Mouse (Mus musculus) heart, adult 2 months (tissue): ENCODE results near the gene Odf4. TPM values are rescaled to one million over a fixed set of nuclear protein-coding genes. Genes with fewer than 3 reads are reported as not detected.

Experiments
- DNase-seq, 2 experiments: peaks; one replicate each; pipeline ENCODE4 v3.0.0; 2021
- H3K27ac ChIP-seq: fragments of 200-600 bp; 2 replicates; pipeline ENCODE4 v1.8.1; 2022
- H3K27me3 ChIP-seq: fragments of 200-500 bp; 2 replicates; pipeline ENCODE4 v1.6.1; 2012; ENCODE audit warnings: mild to moderate bottlenecking, low read length, inconsistent platforms, mixed read lengths; ENCODE audit not compliant: control insufficient read depth, insufficient read depth
- H3K36me3 ChIP-seq: fragments of 200-500 bp; 2 replicates; pipeline ENCODE4 v1.6.1; 2012; ENCODE audit warnings: low read length, inconsistent platforms; ENCODE audit not compliant: control insufficient read depth, insufficient read depth
- H3K4me1 ChIP-seq: fragments of 200-500 bp; 2 replicates; pipeline ENCODE4 v1.6.1; 2011; ENCODE audit warnings: low read length; ENCODE audit not compliant: control insufficient read depth, insufficient read depth
- H3K4me3 ChIP-seq: fragments of 200-600 bp; 2 replicates; pipeline ENCODE4 v1.8.1; 2022
- H3K79me2 ChIP-seq: fragments of 200-500 bp; replicated peaks from 2 replicates; pipeline ENCODE4 v1.6.1; 2012; ENCODE audit warnings: mild to moderate bottlenecking, inconsistent platforms, low read length, moderate library complexity, mixed read lengths; ENCODE audit not compliant: control insufficient read depth, insufficient read depth
- H3K9ac ChIP-seq: fragments of 200-500 bp; 2 replicates; pipeline ENCODE4 v1.6.1; 2012; ENCODE audit warnings: low read depth, mild to moderate bottlenecking, control low read depth, inconsistent platforms, low read length, mixed read lengths
- CTCF ChIP-seq: fragments of 200-600 bp; IDR thresholded peaks from 2 replicates; pipeline ENCODE4 v1.8.1; 2022; ENCODE audit warnings: antibody characterized with exemption, mild to moderate bottlenecking, moderate library complexity
- EP300 ChIP-seq: fragments of 200-500 bp; IDR thresholded peaks from 2 replicates; pipeline ENCODE4 v1.6.1; 2011; ENCODE audit warnings: low read depth, low read length, control low read depth; ENCODE audit not compliant: insufficient read depth
- POLR2A ChIP-seq: fragments of 200-500 bp; IDR thresholded peaks from 2 replicates; pipeline ENCODE4 v1.6.1; 2011; ENCODE audit warnings: mild to moderate bottlenecking, low read depth, low read length, control low read depth; ENCODE audit not compliant: insufficient read depth
- WGBS: fragments of 180-500 bp; shearing (Covaris S2); methylation state at CpG from one replicate; pipeline ENCODE4 v1.1.7; 2018; 5-methylcytosine and 5-hydroxymethylcytosine counted together
- intact Hi-C: fragments of 180-260 bp; cut with DNase I; formaldehyde crosslinking; loops from one replicate; pipeline ENCODE4 v1.15.1; 2025
- polyA plus RNA-seq: library from polyadenylated mRNA; depleted of rRNA; stranded (reverse); fragments of >200 nt; gene quantifications from 2 replicates; pipeline ENCODE4 v1.2.3, GENCODE M21; 2012
- total RNA-seq, 2 experiments: library from RNA; stranded (reverse); gene quantifications; 2 replicates each; pipeline ENCODE4 v1.2.3; 2021

Gene Odf4
- total and polyA plus RNA-seq, 3 experiments = 0.25 TPM; not detected in 2

DNA sequence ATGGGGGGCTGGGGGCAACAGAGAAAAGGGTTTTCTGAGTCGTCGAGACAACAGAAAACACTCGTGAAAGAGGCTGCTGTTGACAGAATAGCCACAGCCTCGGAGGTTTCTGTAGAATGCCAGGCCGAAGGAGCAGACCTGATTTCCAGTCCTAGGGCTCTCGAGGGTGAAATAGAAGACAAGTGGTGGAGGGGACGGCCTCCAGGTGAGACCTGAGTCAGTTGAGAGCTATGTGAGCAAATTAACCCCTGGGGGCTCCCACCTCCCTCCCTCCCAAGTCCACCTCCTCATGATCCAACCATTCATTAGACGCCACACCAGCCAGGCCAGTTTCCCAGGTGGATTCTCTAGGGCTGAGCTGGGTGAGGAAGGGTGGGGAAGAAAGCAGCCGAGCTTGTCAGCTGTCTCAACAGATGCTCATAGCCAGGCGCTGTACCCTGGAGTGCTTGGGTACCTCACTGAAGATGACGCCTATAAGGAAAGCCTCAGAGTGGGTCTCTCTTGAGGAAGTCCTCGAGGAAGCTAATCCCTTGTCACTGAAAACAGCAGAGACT lies 32.9 kb downstream of the Odf4 start:
- Histone ChIP-seq H3K79me2 (no peaks in the 10 kb centered on the region), H3K4me1 (no peaks in the 10 kb centered on the region), H3K27ac (no peak overlapping the region), H3K27me3 (no peaks in the 10 kb centered on the region), H3K4me3 (no peak overlapping the region), H3K9ac (no peak overlapping the region), H3K36me3 (no peaks in the 10 kb centered on the region)
- 68% methylated on average over 12 of the region's 12 CpGs for WGBS
- DNase-seq = no peak
- no peak for TF ChIP-seq CTCF
- no peak for TF ChIP-seq EP300
- TF ChIP-seq POLR2A = no peak
- intact Hi-C loops = no loop called here

DNA sequence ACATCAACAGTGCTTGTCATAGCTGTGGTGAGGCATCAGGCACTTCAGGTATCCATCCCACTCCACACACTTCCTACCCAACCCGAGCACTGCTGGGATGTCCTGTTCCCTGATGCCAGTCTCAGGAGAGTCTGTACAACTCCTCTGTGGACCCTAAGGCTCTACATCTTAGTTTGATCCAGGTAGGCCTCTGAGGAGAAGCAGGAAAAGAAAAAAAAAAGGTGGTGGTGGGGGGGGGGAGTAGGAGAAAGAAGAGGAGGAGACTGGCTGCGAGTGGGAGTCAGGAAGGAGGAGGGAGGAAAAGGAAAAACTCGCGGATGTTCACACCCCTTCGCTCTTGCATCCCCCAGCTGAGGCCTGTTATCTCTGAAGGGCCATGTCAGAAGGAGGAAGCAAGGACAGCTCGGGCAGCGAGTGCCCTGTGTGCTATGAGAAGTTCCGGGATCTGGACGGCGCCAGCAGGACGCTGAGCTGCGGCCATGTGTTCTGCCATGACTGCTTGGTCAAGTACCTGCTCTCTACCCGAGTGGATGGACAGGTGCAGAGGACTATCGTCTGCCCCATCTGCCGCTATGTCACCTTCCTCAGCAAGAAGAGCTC lies 34.5 kb downstream of the Odf4 start:
- 30% methylated on average over 15 of the region's 15 CpGs for WGBS
- no peak for TF ChIP-seq POLR2A
- no peak for TF ChIP-seq EP300
- no peak for TF ChIP-seq CTCF
- H3K27me3 ChIP-seq = no peaks in the 10 kb centered on the region
- H3K36me3 ChIP-seq = no peaks in the 10 kb centered on the region
- no peak for DNase-seq
- H3K9ac ChIP-seq = no peak overlapping the region
- intact Hi-C loops = no loop called here
- no peaks in the 10 kb centered on the region for H3K4me1 ChIP-seq
- H3K4me3 ChIP-seq = no peak overlapping the region
- no peaks in the 10 kb centered on the region for H3K79me2 ChIP-seq
- no peak overlapping the region; the same call in 1 of the 2 replicates for H3K27ac ChIP-seq

DNA sequence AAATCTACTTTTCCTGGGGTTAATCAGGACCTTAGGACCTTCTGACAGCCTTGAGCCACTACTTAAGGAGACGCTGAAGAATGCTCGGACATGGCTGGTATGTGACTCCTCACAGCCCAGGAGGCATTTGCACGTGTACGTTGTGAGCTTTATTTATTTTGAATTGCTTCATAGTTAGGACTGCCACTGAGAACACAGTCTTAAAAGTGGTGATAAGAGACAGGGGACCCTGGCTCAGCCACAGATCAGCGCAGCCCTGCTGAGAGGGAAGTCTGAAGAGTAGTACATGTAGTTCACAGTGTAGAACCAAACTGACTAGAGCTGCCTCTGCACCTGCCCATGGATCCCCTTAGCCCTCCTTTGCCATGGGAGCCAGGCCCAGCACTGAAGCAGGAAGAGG lies 35.1 kb downstream of the Odf4 start:
- 62% methylated on average over 5 of the region's 5 CpGs for WGBS
- no peak for DNase-seq
- H3K9ac ChIP-seq = no peak overlapping the region
- H3K27me3 ChIP-seq = no peaks in the 10 kb centered on the region
- H3K4me1 ChIP-seq = no peaks in the 10 kb centered on the region
- no peaks in the 10 kb centered on the region for H3K79me2 ChIP-seq
- H3K36me3 ChIP-seq = no peaks in the 10 kb centered on the region
- intact Hi-C loops = no loop called here
- no peak for TF ChIP-seq EP300
- TF ChIP-seq POLR2A = no peak
- TF ChIP-seq CTCF = no peak
- no peak overlapping the region for H3K27ac ChIP-seq
- H3K4me3 ChIP-seq = no peak overlapping the region

DNA sequence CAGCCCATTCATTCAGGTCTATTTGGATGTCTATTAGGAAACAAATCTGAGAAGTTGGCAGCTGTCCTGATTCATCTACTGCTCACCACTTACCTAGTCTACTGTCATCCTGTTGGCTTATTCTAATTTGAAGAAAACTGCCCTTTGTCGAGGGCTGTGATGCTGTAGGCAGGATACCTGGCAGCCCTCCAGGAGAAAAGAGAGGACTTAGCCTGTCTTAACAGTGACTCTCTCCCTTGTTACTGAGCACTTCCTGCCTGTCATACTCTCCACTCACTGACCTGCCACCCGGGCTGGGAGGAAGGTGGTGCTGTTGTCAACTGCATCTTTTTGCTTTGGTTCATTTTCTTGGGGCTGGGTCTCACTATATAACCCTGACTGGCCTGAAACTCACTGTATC lies 36.3 kb downstream of the Odf4 start:
- H3K27me3 ChIP-seq = no peaks in the 10 kb centered on the region
- intact Hi-C loops = no loop called here
- H3K4me1 ChIP-seq = no peaks in the 10 kb centered on the region
- no peak overlapping the region for H3K4me3 ChIP-seq
- H3K27ac ChIP-seq = no peak overlapping the region
- H3K79me2 ChIP-seq = no peaks in the 10 kb centered on the region
- 11% methylated on average over 2 of the region's 2 CpGs for WGBS
- TF ChIP-seq POLR2A (no peak), CTCF (no peak), EP300 (no peak)
- no peak for DNase-seq
- H3K9ac ChIP-seq = no peak overlapping the region
- no peaks in the 10 kb centered on the region for H3K36me3 ChIP-seq

DNA sequence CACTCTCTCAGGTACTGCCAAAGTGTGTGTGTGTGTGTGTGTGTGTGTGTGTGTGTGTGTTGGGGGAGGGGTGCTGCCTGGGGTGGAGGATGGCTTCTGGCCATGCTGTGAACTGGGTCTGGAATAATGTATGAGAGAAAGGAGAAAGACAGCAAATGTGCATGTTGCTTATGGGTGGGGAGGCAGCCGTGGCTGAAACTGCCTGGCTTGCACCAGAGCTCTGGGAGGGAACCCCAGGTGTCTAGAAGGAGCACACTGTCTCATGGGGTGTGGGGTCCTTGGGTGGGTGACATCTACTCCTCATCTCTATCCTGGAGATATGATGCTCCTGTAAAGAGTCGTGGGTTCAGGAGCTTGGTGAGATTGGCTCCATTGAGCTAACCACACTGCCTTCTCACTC lies 38.2 kb downstream of the Odf4 start:
- intact Hi-C loops = no loop called here
- Histone ChIP-seq H3K79me2 (no peaks in the 10 kb centered on the region), H3K4me1 (no peaks in the 10 kb centered on the region), H3K36me3 (no peaks in the 10 kb centered on the region), H3K4me3 (no peak overlapping the region), H3K27me3 (no peaks in the 10 kb centered on the region), H3K9ac (no peak overlapping the region), H3K27ac (no peak overlapping the region)
- no peak for DNase-seq
- TF ChIP-seq POLR2A = no peak
- TF ChIP-seq CTCF = no peak
- no peak for TF ChIP-seq EP300
- WGBS = 72% methylated on average over 2 of the region's 2 CpGs

DNA sequence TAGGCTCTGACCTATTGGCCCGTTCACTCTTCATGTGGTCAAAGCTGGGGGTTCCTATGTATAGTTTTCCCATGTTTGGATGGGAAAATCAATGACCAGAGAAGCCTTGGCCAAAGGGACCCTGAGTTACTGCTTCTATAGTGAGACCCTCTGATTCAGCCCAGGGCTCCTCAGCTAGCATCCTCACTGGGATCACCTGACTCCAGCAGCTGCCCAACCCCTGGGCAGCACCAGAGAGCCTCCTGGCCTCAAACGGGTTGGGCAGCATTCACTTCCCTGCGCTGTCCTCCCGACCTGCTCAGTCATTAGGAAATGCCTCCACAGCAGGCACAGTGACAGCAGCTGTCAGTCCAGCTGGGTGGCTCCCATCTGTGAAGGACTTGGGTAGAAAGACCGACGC lies 38.6 kb downstream of the Odf4 start, which contains the start of gene Rnf222:
Gene Rnf222, plus strand, starts transcription at position 301 of the 400 bp plus-strand sequence.
- Histone ChIP-seq H3K9ac (no peak within 1 kb of the TSS), H3K27me3 (no peaks in the 10 kb centered on the region), H3K27ac (no peak within 1 kb of the TSS), H3K4me1 (no peaks in the 10 kb centered on the region), H3K36me3 (no peaks in the 10 kb centered on the region), H3K4me3 (no peak within 1 kb of the TSS), H3K79me2 (no peaks in the 10 kb centered on the region)
- DNase-seq = no peak
- WGBS = 36% methylated on average over 6 of the region's 6 CpGs
- intact Hi-C loops = no loop called here
- TF ChIP-seq EP300 = no peak
